Mouse (Mus musculus): ENCODE results near the gene Adh6a.
"Not testable (repeated sequence)": the region's sequence is repeated elsewhere in the genome, so short reads cannot be mapped to it uniquely, and the experiment has no call there.

Adh6a gene

DNA sequence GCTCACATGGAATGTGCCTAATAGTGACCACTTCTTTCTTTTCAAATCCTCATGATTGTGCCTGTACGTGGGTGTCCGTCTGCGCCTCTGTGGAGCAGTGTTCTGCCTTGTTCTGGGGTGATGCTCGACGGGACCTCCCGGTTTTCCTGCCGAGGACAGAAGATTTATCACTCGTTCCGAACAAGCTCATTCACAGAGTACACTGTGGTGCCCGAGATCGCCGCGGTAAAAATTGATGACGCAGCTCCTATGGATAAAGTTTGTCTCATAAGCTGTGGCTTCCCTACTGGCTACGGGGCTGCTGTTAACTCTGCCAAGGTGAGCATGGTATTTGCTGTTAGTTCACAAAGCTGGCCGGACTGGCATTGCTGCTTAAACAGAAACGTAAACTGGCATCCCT is 11.9 kb downstream of the Adh6a start:
- DNase-seq (ENCODE audit: extremely low read depth, low read depth), result no peak

DNA sequence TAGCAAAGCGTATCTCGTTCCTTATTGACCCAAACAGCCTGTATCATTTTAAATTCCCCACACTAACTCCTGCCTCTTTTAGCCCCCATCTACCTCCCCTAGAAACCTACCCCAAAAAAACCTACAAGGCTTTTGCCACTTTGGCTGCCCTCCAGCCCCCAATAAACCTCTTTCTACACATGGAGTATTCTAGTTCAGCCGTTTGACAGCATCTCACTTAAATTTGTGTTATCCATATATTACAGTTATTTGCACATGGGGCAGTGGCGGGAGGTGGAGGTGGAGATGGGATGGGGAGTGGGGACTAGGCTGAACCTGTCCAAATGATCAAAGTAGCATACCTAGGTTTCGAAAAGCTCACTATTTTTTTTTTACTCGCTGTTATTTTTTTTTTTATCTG is 12.4 kb downstream of the Adh6a start:
- DNase-seq (ENCODE audit: extremely low read depth, low read depth), result no peak

DNA sequence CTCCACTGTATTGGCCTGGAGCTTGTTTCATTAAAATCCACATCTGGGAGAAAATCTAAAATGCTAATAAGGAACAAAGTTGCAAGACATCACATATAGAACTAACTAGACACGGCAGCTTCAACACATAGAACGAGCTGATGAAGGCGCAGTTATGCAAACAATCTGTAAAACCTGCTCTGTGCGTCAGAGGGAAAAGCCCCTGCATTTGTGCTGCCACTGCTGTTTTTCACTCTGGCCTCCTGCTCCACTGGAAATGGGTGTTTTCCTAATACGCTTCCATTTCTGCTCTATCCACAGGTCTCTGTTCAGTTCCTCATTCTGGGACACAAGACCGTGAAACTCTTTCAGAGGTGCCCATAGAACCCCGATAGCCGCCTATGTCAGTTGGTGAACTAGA is 20.8 kb downstream of the Adh6a start:
- peak; percentile 41 for DNase-seq (ENCODE audit: extremely low read depth, low read depth)

DNA sequence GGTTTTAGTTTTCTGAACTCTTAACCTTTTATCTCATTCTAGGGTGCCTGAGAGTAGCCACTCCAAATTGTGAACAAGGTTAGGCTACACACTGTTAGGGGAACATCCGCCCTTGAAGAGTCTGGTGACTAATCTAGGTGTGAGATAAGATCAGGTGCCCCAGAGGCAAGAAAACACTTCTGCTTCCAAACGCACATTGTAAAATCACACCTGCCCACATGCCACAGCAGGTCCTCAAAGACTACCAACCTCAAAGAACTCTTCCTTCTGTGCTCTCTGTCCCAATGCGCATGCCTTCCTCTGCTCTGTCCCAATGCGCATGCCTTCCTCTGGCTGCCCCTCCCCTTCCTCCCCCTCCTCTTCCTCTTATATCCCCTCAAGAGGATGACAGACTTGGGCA is 21.2 kb downstream of the Adh6a start:
- no peak for DNase-seq (ENCODE audit: extremely low read depth, low read depth)

DNA sequence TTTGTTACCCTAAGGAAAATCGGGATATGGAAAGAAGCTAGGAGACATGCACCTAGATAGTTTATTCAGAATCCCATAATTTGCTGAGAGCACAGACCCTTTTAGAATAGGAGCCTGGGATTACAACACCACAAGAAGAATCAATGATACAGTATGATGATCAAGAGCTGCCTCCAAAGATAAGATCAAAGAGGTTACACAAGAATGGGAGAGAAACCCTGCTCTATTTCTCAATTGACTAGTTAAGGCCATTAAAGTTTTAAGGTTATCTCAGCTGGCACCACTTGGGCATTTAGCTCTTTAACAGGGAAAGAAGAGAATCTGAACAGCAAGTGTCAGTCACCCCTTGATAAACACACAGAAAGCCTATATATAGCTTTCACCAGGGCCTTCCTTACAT is 22.5 kb downstream of the Adh6a start:
- DNase-seq (ENCODE audit: extremely low read depth, low read depth), result no peak

DNA sequence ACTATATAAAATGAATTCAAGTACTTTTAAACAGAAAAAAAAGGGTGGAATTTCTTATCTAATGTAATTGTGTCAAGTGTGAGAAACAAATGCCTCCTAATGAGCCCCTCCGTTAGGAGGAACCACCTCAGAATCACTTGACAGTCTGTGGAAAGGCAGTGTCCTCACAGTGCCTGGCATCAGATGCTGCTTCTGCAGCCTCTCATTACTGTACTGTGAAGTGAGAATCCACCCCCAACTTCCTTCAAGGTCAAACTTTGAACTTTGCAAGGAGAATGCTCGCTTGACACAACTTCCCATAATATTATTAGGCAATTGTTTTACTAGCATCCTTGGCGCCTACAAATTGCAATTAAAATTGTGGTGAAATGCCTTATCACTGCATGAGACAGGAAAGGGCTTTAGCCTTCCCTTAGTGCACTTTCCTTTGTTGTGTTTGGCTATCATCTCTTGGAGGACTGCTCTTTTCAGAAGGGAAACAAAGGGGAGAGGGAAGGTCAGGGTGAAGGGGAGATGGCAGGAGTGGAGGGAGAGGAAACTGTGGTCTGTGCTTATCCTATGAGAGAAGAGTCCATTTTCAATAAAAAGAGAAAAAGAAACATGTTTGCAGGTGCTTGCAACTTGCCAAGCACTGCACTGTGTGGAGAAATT is 23.1 kb downstream of the Adh6a start:
- DNase-seq (ENCODE audit: extremely low read depth, low read depth), result no peak

DNA sequence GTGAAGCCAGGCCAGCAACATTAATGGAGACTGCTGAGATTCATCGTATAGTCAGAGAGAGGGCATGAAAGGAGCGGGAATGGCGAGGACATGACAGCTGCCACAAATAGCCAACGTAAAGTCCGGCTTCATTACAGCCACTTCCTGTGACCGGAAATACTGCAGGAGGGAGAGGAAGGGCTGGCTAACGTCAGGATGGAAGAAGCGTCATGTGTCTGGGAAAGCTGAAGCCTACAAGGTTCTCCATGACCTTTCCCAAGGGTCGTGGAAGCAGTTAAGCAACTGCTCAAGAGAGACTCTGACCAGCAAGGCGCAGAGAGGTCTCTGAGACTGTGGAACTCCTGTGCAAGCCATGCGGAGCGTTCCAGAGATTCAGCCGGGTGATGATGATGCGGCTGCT is 28.4 kb downstream of the Adh6a start, which contains the start of gene Adh6b:
Gene Adh6b, plus strand, starts transcription at position 305 of the 400 bp plus-strand sequence.
- DNase-seq (ENCODE audit: extremely low read depth, low read depth), result no peak

DNA sequence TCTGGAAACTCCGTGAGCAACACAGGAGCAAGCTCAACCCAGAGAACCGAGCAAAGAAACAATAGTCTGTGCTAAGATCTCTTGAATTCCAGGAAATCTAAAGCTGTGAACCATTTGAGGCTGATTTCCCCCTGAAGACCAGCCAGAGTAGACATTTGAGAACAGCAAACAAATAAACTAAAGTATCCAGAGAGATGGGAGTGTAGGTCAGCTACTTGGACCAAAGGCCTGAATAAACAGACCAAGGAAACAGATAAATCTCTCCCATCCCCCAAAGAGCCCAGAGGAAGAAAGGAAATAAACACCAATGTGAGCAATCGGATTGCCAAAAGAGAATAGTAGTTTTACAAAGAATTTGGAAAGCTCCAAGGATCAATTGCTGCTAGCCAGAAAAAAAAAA is 34.0 kb downstream of the Adh6a start:
- DNase-seq (ENCODE audit: extremely low read depth, low read depth), result no peak

DNA sequence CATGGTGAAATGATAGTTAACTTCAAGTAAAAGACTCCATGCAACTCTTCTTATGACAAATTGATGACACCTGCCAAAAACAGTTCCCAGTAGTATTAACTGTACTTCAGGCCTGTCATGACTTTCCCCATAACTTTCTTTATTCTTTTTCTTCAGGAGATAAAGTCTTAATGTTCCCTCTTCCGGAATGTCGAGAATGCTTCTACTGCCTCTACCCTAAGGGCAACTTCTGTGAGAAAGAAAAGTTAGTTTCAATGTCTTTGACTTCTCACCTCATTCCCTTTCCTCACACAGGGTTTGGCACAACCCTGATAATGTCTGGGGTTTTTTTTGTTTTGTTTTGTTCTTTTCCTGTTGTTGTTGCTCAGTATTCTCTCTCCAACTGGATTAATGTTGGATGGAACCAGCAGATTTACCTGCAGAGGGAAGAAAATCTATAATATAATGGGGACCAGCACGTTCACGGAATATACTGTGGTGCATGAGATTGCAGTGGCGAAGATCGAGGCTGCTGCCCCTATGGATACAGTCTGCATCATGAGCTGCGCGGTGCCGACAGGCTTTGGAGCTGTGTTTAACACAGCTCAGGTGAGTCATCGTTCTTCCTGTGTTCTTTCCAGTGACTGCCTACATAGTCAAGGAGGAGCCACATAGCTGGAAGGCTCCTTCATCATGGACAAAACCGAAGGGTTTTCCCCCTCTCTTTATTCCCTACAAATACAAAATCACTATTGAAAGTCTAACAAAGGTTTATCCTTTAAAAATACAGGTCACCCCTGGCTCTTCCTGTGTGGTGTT is 39.1 kb downstream of the Adh6a start:
- no peak for DNase-seq (ENCODE audit: extremely low read depth, low read depth)

DNA sequence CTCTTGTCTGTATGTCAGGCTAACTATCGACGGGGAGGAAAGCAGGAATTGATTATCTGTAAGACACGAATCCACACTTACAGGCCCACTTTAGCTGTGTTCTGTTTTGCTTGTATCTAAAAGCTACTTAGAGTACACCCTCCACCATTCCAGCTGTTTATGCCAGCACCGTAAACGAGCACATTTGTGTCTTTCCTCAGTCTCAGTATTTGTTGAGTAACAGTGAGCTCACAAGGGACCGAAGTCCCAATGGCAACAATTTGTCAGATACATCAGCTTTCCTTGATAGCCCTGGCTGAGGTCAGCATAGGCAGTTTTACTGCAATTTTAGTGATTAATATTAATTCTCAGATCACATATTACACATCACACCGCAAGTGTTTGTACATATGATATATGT is 45.8 kb downstream of the Adh6a start:
- no peak for DNase-seq (ENCODE audit: extremely low read depth, low read depth)

DNA sequence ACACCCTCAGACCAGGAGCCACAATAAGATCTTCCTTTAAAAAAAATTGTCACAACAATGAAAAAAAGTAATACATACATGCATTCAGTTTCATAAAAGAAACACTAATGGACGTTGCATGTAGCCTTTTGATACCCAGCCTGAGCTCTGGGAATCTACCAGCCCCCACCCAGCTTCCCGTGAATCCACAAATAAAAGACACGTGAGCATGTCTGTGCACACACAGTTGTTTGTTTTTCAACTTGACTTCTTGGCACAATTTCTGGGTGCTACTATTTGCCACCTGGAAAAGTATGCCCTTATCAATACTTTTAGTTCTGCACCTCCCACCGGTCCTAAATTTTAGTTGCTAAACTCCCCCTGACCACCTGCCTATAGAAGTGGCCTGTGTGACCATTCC is 47.6 kb downstream of the Adh6a start:
- no peak for DNase-seq (ENCODE audit: extremely low read depth, low read depth)

DNA sequence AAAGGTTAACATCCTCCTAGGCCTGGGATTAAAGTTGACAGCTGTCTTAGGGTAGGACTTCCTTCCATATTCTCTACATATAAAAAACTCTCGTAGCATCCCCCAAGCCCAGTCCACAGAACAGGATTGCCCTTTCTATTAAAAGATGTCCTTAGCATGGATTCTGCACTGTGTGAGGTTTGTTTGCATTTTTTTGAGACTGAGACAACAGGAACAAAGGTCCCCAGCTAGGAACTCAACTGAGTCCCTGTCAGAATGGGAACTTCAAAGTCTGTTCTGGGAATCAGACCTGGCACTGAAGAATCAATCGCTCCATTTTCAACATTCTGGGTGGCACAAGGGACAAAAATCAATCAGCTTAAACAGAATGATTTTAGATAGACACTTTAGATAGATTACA is 49.8 kb downstream of the Adh6a start:
- DNase-seq (ENCODE audit: extremely low read depth, low read depth), result no peak

DNA sequence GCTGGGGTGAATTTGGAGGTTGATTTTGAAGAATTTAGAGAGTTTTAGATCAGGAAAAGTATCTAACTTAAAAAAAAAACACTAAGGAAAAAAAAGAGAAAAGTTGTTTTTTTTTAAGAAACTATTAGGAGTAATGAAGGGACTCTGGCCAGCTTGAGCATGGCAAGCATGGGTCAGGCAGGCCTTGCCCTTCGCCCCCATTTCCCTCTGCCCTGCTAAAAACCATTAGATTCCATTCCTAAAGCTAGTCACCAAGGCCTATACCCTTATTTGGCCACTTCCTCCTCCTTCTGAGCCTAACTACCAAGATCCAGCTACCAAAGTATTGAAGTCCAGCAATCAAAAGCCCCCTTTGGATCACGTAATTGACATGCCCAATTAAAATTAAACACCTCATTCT is 53.1 kb downstream of the Adh6a start:
- DNase-seq (ENCODE audit: extremely low read depth, low read depth), result no peak

DNA sequence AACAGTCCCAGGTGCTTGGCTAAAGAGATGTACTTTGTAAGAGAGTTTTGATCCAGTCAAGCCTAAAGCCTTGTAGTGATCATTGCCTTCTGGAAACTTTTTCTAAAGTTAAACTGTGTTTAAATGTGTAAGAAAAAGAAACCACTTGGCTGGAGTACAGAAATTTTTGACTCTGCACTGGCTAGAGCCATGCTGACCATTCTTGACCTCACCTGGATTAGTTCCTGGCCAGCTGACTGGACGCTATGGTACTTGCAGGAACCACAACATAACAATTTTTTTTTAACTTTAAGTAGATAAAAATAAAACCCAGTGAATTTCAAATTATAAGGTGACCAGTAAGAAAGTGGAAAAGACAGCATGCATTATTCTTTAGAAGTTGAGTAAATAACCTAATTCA is 56.5 kb downstream of the Adh6a start:
- DNase-seq (ENCODE audit: extremely low read depth, low read depth), result no peak

DNA sequence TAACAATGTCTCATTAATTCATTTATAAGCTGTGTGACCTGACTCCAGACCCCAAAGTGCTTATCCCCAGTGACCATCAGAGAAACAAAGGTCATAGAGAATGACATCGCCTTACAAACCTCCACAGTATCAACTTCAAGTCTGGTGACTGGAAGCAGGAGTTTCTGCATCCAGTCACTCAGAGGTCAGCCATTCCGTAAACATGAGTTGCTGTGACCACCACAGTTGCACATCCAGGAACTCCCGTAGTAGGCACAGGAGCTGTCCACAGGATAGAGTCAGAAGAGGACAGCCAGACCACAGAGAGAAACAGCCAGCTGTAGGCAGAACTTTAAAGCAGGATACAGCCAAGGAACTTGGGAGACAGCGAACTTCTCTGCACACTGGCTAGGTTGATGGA is 57.2 kb downstream of the Adh6a start:
- not testable (repeated sequence) for DNase-seq (ENCODE audit: extremely low read depth, low read depth)

DNA sequence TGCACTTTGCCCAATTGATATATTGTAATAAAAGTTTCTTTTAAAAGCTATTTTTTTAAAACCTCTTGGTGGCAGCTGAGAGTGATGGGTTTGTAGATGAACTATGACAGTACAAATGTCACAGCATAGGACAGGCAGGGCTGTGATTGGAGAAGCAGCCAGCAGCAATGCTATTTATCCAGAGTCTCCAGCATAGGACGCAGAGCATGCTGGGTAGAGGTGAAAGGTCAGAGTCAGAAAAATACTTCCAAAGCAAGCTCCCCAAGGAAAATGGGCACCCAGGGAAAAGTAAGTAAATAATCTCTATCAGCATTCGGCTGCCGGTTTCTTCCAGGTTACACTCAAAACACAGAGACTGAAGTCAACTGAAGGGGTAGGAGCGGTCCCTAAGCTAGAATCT is 60.8 kb downstream of the Adh6a start:
- no peak for DNase-seq (ENCODE audit: extremely low read depth, low read depth)

DNA sequence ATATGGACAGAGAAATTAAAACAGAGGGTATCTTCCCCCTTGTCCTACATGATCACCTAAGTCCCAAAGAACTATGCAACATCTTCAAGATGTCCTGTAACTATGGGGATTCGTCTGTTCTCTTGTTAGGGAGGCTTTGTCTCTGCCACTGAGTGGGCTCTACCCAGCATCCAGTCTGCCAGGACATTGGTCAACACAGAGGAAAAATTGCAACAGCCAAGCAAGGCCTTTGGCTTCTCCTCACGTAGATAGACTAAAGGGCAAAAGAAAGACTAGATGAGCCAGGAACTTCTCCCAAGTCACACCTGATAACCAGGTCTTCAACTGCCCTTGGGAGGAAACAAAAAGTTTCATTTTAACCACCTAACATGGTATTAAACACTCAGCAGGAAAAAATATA is 62.1 kb downstream of the Adh6a start:
- DNase-seq (ENCODE audit: extremely low read depth, low read depth), result no peak

Data from MEL-GATA-1-ER (cell line).